Comparison of ENCODE assay signal across 8 mouse cellular contexts in the genomic region with DNA sequence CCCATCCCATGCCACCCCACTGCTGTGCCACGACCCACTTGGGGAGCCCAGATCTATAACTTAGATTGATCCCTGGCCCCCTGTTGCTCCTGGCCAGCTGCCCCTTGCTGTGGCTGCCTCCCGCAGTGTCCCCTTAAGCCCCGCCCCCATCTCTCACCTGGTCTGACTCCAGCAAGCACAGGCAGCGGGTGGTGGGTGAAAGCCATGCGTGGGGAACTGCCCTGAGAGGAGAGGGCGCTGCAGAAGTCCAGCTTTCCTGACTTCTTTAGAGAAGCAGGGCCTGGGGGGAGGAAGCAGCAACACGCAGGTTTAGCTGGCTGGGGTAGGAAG. TPM values are rescaled to one million over a fixed set of nuclear protein-coding genes. Genes with fewer than 3 reads are reported as not detected.
DNase-seq lines count a peak whose midpoint lies in the region; ATAC-seq and TF ChIP-seq lines count a peak whose summit lies in the region.

No protein-coding gene starts in this region.

- no peak for TF ChIP-seq EP300 in liver, embryonic 14.5 days (IDR thresholded peaks at IDR 0.05; ENCODE audit: low read depth)
- TF ChIP-seq EP300 in stomach, postnatal 0 days (optimal IDR thresholded peaks at IDR 0.05) = no peak

- H3K9ac ChIP-seq in heart, embryonic 15.5 days = peak overlapping the region; percentile 32
- H3K9ac ChIP-seq in hindbrain, embryonic 16.5 days (ENCODE audit: low read depth, low read length) = peak overlapping the region; percentile 43
- peak overlapping the region; percentile 92 for H3K9ac ChIP-seq in liver, embryonic 14.5 days (replicated peaks)
- peak overlapping the region; percentile 48 for H3K9ac ChIP-seq in stomach, postnatal 0 days (ENCODE audit: low read length)

- no peak for DNase-seq in heart, postnatal 36 days
- DNase-seq in liver, embryonic 14.5 days (ENCODE audit: low read depth in 3 of 3, low spot score in 3 of 3) = no peak
- peak; percentile 68 for DNase-seq in stomach, postnatal 0 days (ENCODE audit: low spot score)
- no peak for DNase-seq in adrenal gland, adult (ENCODE audit: inconsistent age in 2 of 2, low spot score in 1 of 2)
- no peak for DNase-seq in right cerebral cortex, postnatal 25 days

- peaks cover 71% of the 10 kb centered on the region for H3K4me1 ChIP-seq in heart, embryonic 15.5 days (replicated peaks)
- H3K4me1 ChIP-seq in brown adipose tissue, adult 24 weeks (ENCODE audit: control insufficient read depth, insufficient read depth, insufficient read length, low read length) = peaks cover 36% of the 10 kb centered on the region
- peaks cover 43% of the 10 kb centered on the region for H3K4me1 ChIP-seq in hindbrain, embryonic 16.5 days (ENCODE audit: control insufficient read depth, insufficient read depth, low read depth, low read length)
- H3K4me1 ChIP-seq in liver, embryonic 14.5 days (replicated peaks; ENCODE audit: control insufficient read depth in 2 of 2, insufficient read depth in 2 of 2, low read length in 1 of 2) = peaks cover 55 to 61% of the 10 kb centered on the region in 2 experiments
- peaks cover 28% of the 10 kb centered on the region for H3K4me1 ChIP-seq in stomach, postnatal 0 days (replicated peaks; ENCODE audit: control insufficient read depth, insufficient read depth)

- peaks cover 4% of the 10 kb centered on the region for H3K27me3 ChIP-seq in heart, embryonic 15.5 days
- no peaks in the 10 kb centered on the region for H3K27me3 ChIP-seq in hindbrain, embryonic 16.5 days (replicated peaks; ENCODE audit: control insufficient read depth, insufficient read depth, low read length)
- no peaks in the 10 kb centered on the region for H3K27me3 ChIP-seq in liver, embryonic 14.5 days (ENCODE audit: control insufficient read depth, insufficient read depth, low read length)
- H3K27me3 ChIP-seq in stomach, postnatal 0 days (ENCODE audit: control insufficient read depth, insufficient read depth, low read length) = no peaks in the 10 kb centered on the region

- 0 out of 2 replicates have a peak, but pooled peaks cover 5% of the 10 kb centered on the region for H3K36me3 ChIP-seq in heart, embryonic 15.5 days
- no peaks in the 10 kb centered on the region for H3K36me3 ChIP-seq in hindbrain, embryonic 16.5 days (ENCODE audit: control insufficient read depth, insufficient read depth, low read length)
- peaks cover 2% of the 10 kb centered on the region for H3K36me3 ChIP-seq in liver, embryonic 14.5 days (replicated peaks; ENCODE audit: control insufficient read depth, insufficient read depth, low read depth)
- H3K36me3 ChIP-seq in stomach, postnatal 0 days (ENCODE audit: control insufficient read depth, insufficient read depth, low read length) = peaks cover 20% of the 10 kb centered on the region; the same call in 1 of the 2 replicates

- peak overlapping the region; percentile 44 for H3K4me2 ChIP-seq in heart, embryonic 15.5 days
- H3K4me2 ChIP-seq in hindbrain, embryonic 16.5 days (ENCODE audit: low read length) = no peak overlapping the region
- H3K4me2 ChIP-seq in liver, embryonic 14.5 days (ENCODE audit: low read depth) = peak overlapping the region; percentile 100
- H3K4me2 ChIP-seq in stomach, postnatal 0 days (replicated peaks; ENCODE audit: low read depth) = peak overlapping the region; percentile 36; the same call in 1 of the 2 replicates

- no peaks in the 10 kb centered on the region for H3K9me3 ChIP-seq in heart, embryonic 15.5 days (replicated peaks)
- no peaks in the 10 kb centered on the region for H3K9me3 ChIP-seq in hindbrain, embryonic 16.5 days (ENCODE audit: control insufficient read depth, low read length)
- no peaks in the 10 kb centered on the region for H3K9me3 ChIP-seq in liver, embryonic 14.5 days (ENCODE audit: control insufficient read depth, low read length)
- H3K9me3 ChIP-seq in stomach, postnatal 0 days (ENCODE audit: control insufficient read depth, low read length) = no peaks in the 10 kb centered on the region

- 0 out of 2 replicates have a peak, but pooled peaks have one; percentile 1 for TF ChIP-seq CTCF in liver, embryonic 14.5 days (IDR thresholded peaks at IDR 0.05; ENCODE audit: low read depth)
- TF ChIP-seq CTCF in stomach, postnatal 0 days (IDR thresholded peaks at IDR 0.05; ENCODE audit: low read depth) = no peak

- H3K27ac ChIP-seq in heart, embryonic 15.5 days = peak overlapping the region; percentile 90
- H3K27ac ChIP-seq in brown adipose tissue, adult 24 weeks (replicated peaks; ENCODE audit: low read depth, low read length) = peak overlapping the region; percentile 56; the same call in 1 of the 2 replicates
- peak overlapping the region; percentile 83 for H3K27ac ChIP-seq in hindbrain, embryonic 16.5 days (ENCODE audit: low read depth, low read length)
- H3K27ac ChIP-seq in liver, embryonic 14.5 days = peak overlapping the region; percentile 96
- H3K27ac ChIP-seq in stomach, postnatal 0 days (replicated peaks) = peak overlapping the region; percentile 95

- 25% methylated on average over 7 of the region's 7 CpGs for WGBS in heart, embryonic 15.5 days
- 24% methylated on average over 7 of the region's 7 CpGs for WGBS in hindbrain, embryonic 16.5 days
- 6% methylated on average over 7 of the region's 7 CpGs for WGBS in liver, embryonic 14.5 days (ENCODE audit: insufficient replicate concordance)
- WGBS in stomach, postnatal 0 days = 17% methylated on average over 7 of the region's 7 CpGs

- no peak; the same call in 1 of the 2 replicates for ATAC-seq in heart, embryonic 15.5 days (replicated peaks; ENCODE audit: insufficient number of reproducible peaks, insufficient read depth, low FRiP score, low read depth)
- no peak for ATAC-seq in hindbrain, embryonic 16.5 days
- peak; percentile 47 for ATAC-seq in liver, embryonic 14.5 days (ENCODE audit: insufficient read depth)
- ATAC-seq in stomach, postnatal 0 days (ENCODE audit: low FRiP score, low TSS enrichment) = no peak

- peak overlapping the region; percentile 16 for H3K4me3 ChIP-seq in heart, embryonic 15.5 days
- no peak overlapping the region for H3K4me3 ChIP-seq in brown adipose tissue, adult 24 weeks (ENCODE audit: insufficient read depth, low read depth, low read length)
- H3K4me3 ChIP-seq in hindbrain, embryonic 16.5 days (ENCODE audit: low read length) = no peak overlapping the region
- H3K4me3 ChIP-seq in liver, embryonic 14.5 days (ENCODE audit: insufficient read depth in 1 of 2, low read depth in 2 of 2, low read length in 2 of 2) = peak overlapping the region; percentile 66 to 73
- no peak overlapping the region for H3K4me3 ChIP-seq in stomach, postnatal 0 days (ENCODE audit: low read depth, low read length)

- intact Hi-C loops in heart, postnatal 36 days (cut with DNase I) = no loop called here

RNA-seq across cellular contexts. Expression of gene G430095P16Rik, which starts 0.7 kb away (rescaled TPM):
- 4.5 TPM in 2 replicates for polyA plus RNA-seq in heart, embryonic 15.5 days (2015; fragmentation: Nextera tagmentation; extraction: Ambion mirVana)
- under 1 TPM in 1 of 2 experiments, not detected in 1; 0.44 TPM for total RNA-seq in heart, postnatal 36 days (2021)
- 1.9 TPM in 1 of 2 replicates, not detected in the other for polyA plus RNA-seq in brown adipose tissue, adult 24 weeks (2012; ENCODE audit: insufficient read depth, insufficient read length, missing spikeins)
- 0.82 and 0.89 TPM in 2 replicates for polyA plus RNA-seq in hindbrain, embryonic 16.5 days (2015; fragmentation: Nextera tagmentation; extraction: Ambion mirVana)
- 10.9 and 11.9 TPM in 2 replicates for polyA plus RNA-seq in liver, embryonic 14.5 days (2012; rRNA removed)
- 8.3 and 10.3 TPM in 2 replicates for polyA plus RNA-seq in liver, embryonic 14.5 days (2014; fragmentation: Nextera tagmentation; extraction: Ambion mirVana)
- polyA plus RNA-seq in stomach, postnatal 0 days (2015; fragmentation: Nextera tagmentation; extraction: Ambion mirVana) = 1.7 and 2.0 TPM in 2 replicates

RNA-seq across cellular contexts. Expression of gene Lyl1, which starts 22.3 kb away (rescaled TPM):
- polyA plus RNA-seq in heart, embryonic 15.5 days (2015; fragmentation: Nextera tagmentation; extraction: Ambion mirVana) = 9.2 and 13.2 TPM in 2 replicates
- total RNA-seq in heart, postnatal 36 days (2021) = 1 to 10 TPM; 5.4 to 5.7 TPM
- 2.9 and 3.1 TPM in 2 replicates for polyA plus RNA-seq in brown adipose tissue, adult 24 weeks (2012; ENCODE audit: insufficient read depth, insufficient read length, missing spikeins)
- polyA plus RNA-seq in hindbrain, embryonic 16.5 days (2015; fragmentation: Nextera tagmentation; extraction: Ambion mirVana) = 2.6 and 3.2 TPM in 2 replicates
- 45.4 and 46.2 TPM in 2 replicates for polyA plus RNA-seq in liver, embryonic 14.5 days (2012; rRNA removed)
- 55.6 and 57.7 TPM in 2 replicates for polyA plus RNA-seq in liver, embryonic 14.5 days (2014; fragmentation: Nextera tagmentation; extraction: Ambion mirVana)
- polyA plus RNA-seq in stomach, postnatal 0 days (2015; fragmentation: Nextera tagmentation; extraction: Ambion mirVana) = 4.0 and 4.3 TPM in 2 replicates

RNA-seq across cellular contexts. Expression of gene Nacc1, which starts 35.9 kb away (rescaled TPM):
- polyA plus RNA-seq in heart, embryonic 15.5 days (2015; fragmentation: Nextera tagmentation; extraction: Ambion mirVana) = 10.7 and 14.6 TPM in 2 replicates
- 10 to 100 TPM; 27.3 to 30.1 TPM for total RNA-seq in heart, postnatal 36 days (2021)
- 19.0 and 22.9 TPM in 2 replicates for polyA plus RNA-seq in brown adipose tissue, adult 24 weeks (2012; ENCODE audit: insufficient read depth, insufficient read length, missing spikeins)
- polyA plus RNA-seq in hindbrain, embryonic 16.5 days (2015; fragmentation: Nextera tagmentation; extraction: Ambion mirVana) = 12.4 and 15.5 TPM in 2 replicates
- polyA plus RNA-seq in liver, embryonic 14.5 days (2012; rRNA removed) = 19.0 and 21.2 TPM in 2 replicates
- 6.3 and 7.6 TPM in 2 replicates for polyA plus RNA-seq in liver, embryonic 14.5 days (2014; fragmentation: Nextera tagmentation; extraction: Ambion mirVana)
- 6.8 and 8.3 TPM in 2 replicates for polyA plus RNA-seq in stomach, postnatal 0 days (2015; fragmentation: Nextera tagmentation; extraction: Ambion mirVana)

RNA-seq across cellular contexts. Expression of gene Trmt1, which starts 37.4 kb away (rescaled TPM):
- polyA plus RNA-seq in heart, embryonic 15.5 days (2015; fragmentation: Nextera tagmentation; extraction: Ambion mirVana) = 40.6 and 47.4 TPM in 2 replicates
- 10 to 100 TPM; 36.1 to 39.2 TPM for total RNA-seq in heart, postnatal 36 days (2021)
- 25.1 and 33.4 TPM in 2 replicates for polyA plus RNA-seq in brown adipose tissue, adult 24 weeks (2012; ENCODE audit: insufficient read depth, insufficient read length, missing spikeins)
- polyA plus RNA-seq in hindbrain, embryonic 16.5 days (2015; fragmentation: Nextera tagmentation; extraction: Ambion mirVana) = 66.8 and 71.2 TPM in 2 replicates
- 37.5 and 37.6 TPM in 2 replicates for polyA plus RNA-seq in liver, embryonic 14.5 days (2012; rRNA removed)
- 27.4 and 34.1 TPM in 2 replicates for polyA plus RNA-seq in liver, embryonic 14.5 days (2014; fragmentation: Nextera tagmentation; extraction: Ambion mirVana)
- polyA plus RNA-seq in stomach, postnatal 0 days (2015; fragmentation: Nextera tagmentation; extraction: Ambion mirVana) = 45.1 and 49.9 TPM in 2 replicates

Comparison
In these comparisons a context has a peak if more than half of its experiments do, and no peak if none do; other contexts are left out.
1. H3K4me3 ChIP-seq: peak in heart, embryonic 15.5 days (single experiment) and liver, embryonic 14.5 days (2 of 2); none in brown adipose tissue, adult 24 weeks (single experiment), hindbrain, embryonic 16.5 days (single experiment) and stomach, postnatal 0 days (single experiment).
2. H3K9ac ChIP-seq: peak in every context shown above with its lines; median percentile 92 in liver, embryonic 14.5 days; 48 in stomach, postnatal 0 days; 43 in hindbrain, embryonic 16.5 days; 32 in heart, embryonic 15.5 days.
3. Peak in every context shown above with its lines, with median percentiles within 50 percentile points of each other: H3K27ac ChIP-seq.